24 mouse cellular contexts compared by ENCODE assay signal in genomic region chr2:34425573-34426223, GRCm38 (mm10). TPM values are rescaled to one million over a fixed set of nuclear protein-coding genes. Genes with fewer than 3 reads are reported as not detected.
A peak's percentile ranks its signal among the peaks of the same experiment; 100 is the strongest.
DNase-seq lines count a peak whose midpoint lies in the region; ATAC-seq and TF ChIP-seq lines count a peak whose summit lies in the region.
"Had no signal": no experiment of that assay in that cellular context is flagged by ENCODE, and none has a peak within 500 bp of the region (broad histone marks: within the 10 kb centered on the region; RNA-seq: fewer than 3 reads in every experiment).

No protein-coding gene starts in this region.

- H3K4me1 ChIP-seq in embryonic facial prominence, embryonic 14.5 days (ENCODE audit: control insufficient read depth, insufficient read depth, low read length): no peaks in the 10 kb centered on the region
- H3K4me1 ChIP-seq in embryonic facial prominence, embryonic 10.5 days: no peaks in the 10 kb centered on the region
- no peaks in the 10 kb centered on the region for H3K4me1 ChIP-seq in lung, postnatal 0 days (ENCODE audit: insufficient read depth, low read depth, low read length)
- 0 out of 2 replicates have a peak, but pooled peaks cover 5% of the 10 kb centered on the region for H3K4me1 ChIP-seq in neural tube, embryonic 15.5 days
- H3K4me1 ChIP-seq: heart, embryonic 10.5 days; intestine, embryonic 15.5 days; liver, embryonic 15.5 days; neural tube, embryonic 12.5 days had no signal

- H3K9ac ChIP-seq in embryonic facial prominence, embryonic 14.5 days (ENCODE audit: low read depth, low read length): no peak overlapping the region
- no peak overlapping the region for H3K9ac ChIP-seq in lung, postnatal 0 days (replicated peaks; ENCODE audit: low read depth)
- no peak overlapping the region for H3K9ac ChIP-seq in neural tube, embryonic 15.5 days (replicated peaks)
- H3K9ac ChIP-seq: embryonic facial prominence, embryonic 12.5 days; hindbrain, embryonic 14.5 days; intestine, embryonic 15.5 days; liver, embryonic 15.5 days; neural tube, embryonic 12.5 days had no signal

- no peaks in the 10 kb centered on the region for H3K27me3 ChIP-seq in embryonic facial prominence, embryonic 14.5 days (replicated peaks; ENCODE audit: control insufficient read depth, insufficient read depth, low read length)
- H3K27me3 ChIP-seq in embryonic facial prominence, embryonic 10.5 days (replicated peaks; ENCODE audit: low read depth, poor library complexity, severe bottlenecking): no peaks in the 10 kb centered on the region
- no peaks in the 10 kb centered on the region for H3K27me3 ChIP-seq in Patski
- H3K27me3 ChIP-seq in lung, postnatal 0 days (replicated peaks; ENCODE audit: insufficient read depth, low read length): no peaks in the 10 kb centered on the region
- no peaks in the 10 kb centered on the region for H3K27me3 ChIP-seq in neural tube, embryonic 15.5 days (replicated peaks)
- H3K27me3 ChIP-seq: embryonic facial prominence, embryonic 12.5 days; intestine, embryonic 15.5 days; liver, embryonic 15.5 days; megakaryocyte, embryonic 14.5 days; neural tube, embryonic 12.5 days had no signal

- TF ChIP-seq CTCF in Patski (IDR thresholded peaks at IDR 0.05): no peak
- no peak for TF ChIP-seq CTCF in lung, postnatal 0 days (IDR thresholded peaks at IDR 0.05)

- ATAC-seq in embryonic facial prominence, embryonic 14.5 days (ENCODE audit: low read depth): no peak
- ATAC-seq in Patski: peak; percentile 85
- no peak for ATAC-seq in lung, postnatal 0 days
- no peak for ATAC-seq in erythroid progenitor cell, adult 5-6 weeks (replicated peaks; ENCODE audit: low FRiP score, poor library complexity, severe bottlenecking)
- no peak for ATAC-seq in neural tube, embryonic 15.5 days (ENCODE audit: low FRiP score)
- ATAC-seq: CD4-positive, CD25-positive, alpha-beta regulatory T cell, adult 4 months; intestine, embryonic 15.5 days had no signal

- H3K36me3 ChIP-seq in embryonic facial prominence, embryonic 14.5 days (ENCODE audit: control insufficient read depth, insufficient read depth, low read length): 0 out of 2 replicates have a peak, but pooled peaks cover 6% of the 10 kb centered on the region
- peaks cover 3% of the 10 kb centered on the region; the same call in 1 of the 2 replicates for H3K36me3 ChIP-seq in embryonic facial prominence, embryonic 10.5 days (replicated peaks)
- H3K36me3 ChIP-seq in lung, postnatal 0 days (ENCODE audit: insufficient read depth, low read length): no peaks in the 10 kb centered on the region
- no peaks in the 10 kb centered on the region for H3K36me3 ChIP-seq in neural tube, embryonic 15.5 days
- H3K36me3 ChIP-seq: embryonic facial prominence, embryonic 12.5 days; forebrain, embryonic 10.5 days; liver, embryonic 15.5 days; neural tube, embryonic 12.5 days had no signal

- DNase-seq in embryonic facial prominence, embryonic 14.5 days (ENCODE audit: low spot score): peak; percentile 61
- DNase-seq in embryonic facial prominence, embryonic 10.5 days (ENCODE audit: low spot score): no peak
- peak; percentile 66 for DNase-seq in Patski (ENCODE audit: low read depth, low spot score)
- DNase-seq in kidney, postnatal 14 days: peak; percentile 21
- DNase-seq in lung, postnatal 0 days (ENCODE audit: low spot score): peak; percentile 49
- DNase-seq in retina, embryonic 14.5 days (ENCODE audit: low spot score): no peak
- DNase-seq: adrenal gland, postnatal 14 days; cerebellum, adult 18-20 months; gastrocnemius, postnatal 10 days; heart, postnatal 14 days; layer of hippocampus, adult 9-11 months; right cerebral cortex, postnatal 25 days had no signal

- H3K4me2 ChIP-seq in embryonic facial prominence, embryonic 14.5 days (ENCODE audit: low read depth, low read length): no peak overlapping the region
- no peak overlapping the region for H3K4me2 ChIP-seq in lung, postnatal 0 days (replicated peaks; ENCODE audit: low read depth, low read length)
- H3K4me2 ChIP-seq in neural tube, embryonic 15.5 days: no peak overlapping the region
- H3K4me2 ChIP-seq: embryonic facial prominence, embryonic 12.5 days; hindbrain, embryonic 14.5 days; intestine, embryonic 15.5 days; liver, embryonic 15.5 days; neural tube, embryonic 12.5 days had no signal

- in situ Hi-C loops in Patski (cut with MboI; ENCODE audit: low pct_unique_long_range_greater_than_20kb): no loop called here

- POLR2A ChIA-PET in Patski (lab: Charles Lee): interaction anchor here (0.6 kb wide), 2 partner anchors 16 to 53 kb away, joined by 3 to 6 read pairs; partner anchors contain the start of gene Pbx3

- TF ChIP-seq EP300 in lung, postnatal 0 days (IDR thresholded peaks at IDR 0.05): no peak

- CTCF ChIA-PET in Patski (lab: Charles Lee): interaction anchor here (2.2 kb wide), 1 partner anchor 16 kb away, joined by 7 read pairs; no protein-coding TSS in a partner anchor

- WGBS in embryonic facial prominence, embryonic 14.5 days: 74% methylated on average over 4 of the region's 4 CpGs
- 82% methylated on average over 4 of the region's 4 CpGs for WGBS in embryonic facial prominence, embryonic 10.5 days
- 49% methylated on average over 4 of the region's 4 CpGs for whole genome bisulfite sequencing in lung, postnatal 0 days
- 80% methylated on average over 4 of the region's 4 CpGs for WGBS in neural tube, embryonic 15.5 days

- H3K4me3 ChIP-seq in embryonic facial prominence, embryonic 14.5 days (ENCODE audit: low read depth, low read length): no peak overlapping the region
- H3K4me3 ChIP-seq in embryonic facial prominence, embryonic 10.5 days: no peak overlapping the region
- H3K4me3 ChIP-seq in lung, postnatal 0 days (ENCODE audit: low read depth, low read length): no peak overlapping the region
- no peak overlapping the region for H3K4me3 ChIP-seq in neural tube, embryonic 15.5 days (replicated peaks)
- H3K4me3 ChIP-seq: embryonic facial prominence, embryonic 12.5 days; forebrain, embryonic 10.5 days; heart, embryonic 10.5 days; intestine, embryonic 15.5 days; liver, embryonic 15.5 days; megakaryocyte, embryonic 14.5 days; neural tube, embryonic 12.5 days had no signal

- peak overlapping the region; percentile 40; the same call in 1 of the 2 replicates for H3K27ac ChIP-seq in embryonic facial prominence, embryonic 14.5 days (replicated peaks; ENCODE audit: low read depth, low read length)
- H3K27ac ChIP-seq in embryonic facial prominence, embryonic 10.5 days (replicated peaks): no peak overlapping the region
- H3K27ac ChIP-seq in lung, postnatal 0 days (ENCODE audit: low read length): no peak overlapping the region
- H3K27ac ChIP-seq in neural tube, embryonic 15.5 days (replicated peaks): no peak overlapping the region
- H3K27ac ChIP-seq: embryonic facial prominence, embryonic 12.5 days; forebrain, embryonic 10.5 days; heart, embryonic 10.5 days; hindbrain, embryonic 14.5 days; intestine, embryonic 15.5 days; liver, embryonic 15.5 days; neural tube, embryonic 12.5 days had no signal

- no peaks in the 10 kb centered on the region for H3K9me3 ChIP-seq in embryonic facial prominence, embryonic 14.5 days (ENCODE audit: control insufficient read depth, low read length)
- no peaks in the 10 kb centered on the region for H3K9me3 ChIP-seq in embryonic facial prominence, embryonic 10.5 days
- H3K9me3 ChIP-seq in lung, postnatal 0 days (ENCODE audit: low read length): no peaks in the 10 kb centered on the region
- H3K9me3 ChIP-seq in neural tube, embryonic 15.5 days (replicated peaks): no peaks in the 10 kb centered on the region
- H3K9me3 ChIP-seq: embryonic facial prominence, embryonic 12.5 days; forebrain, embryonic 10.5 days; G1E; heart, embryonic 10.5 days; intestine, embryonic 15.5 days; liver, embryonic 15.5 days; megakaryocyte, embryonic 14.5 days; neural tube, embryonic 12.5 days had no signal

RNA-seq across cellular contexts. Expression of gene Mapkap1, which starts 19.1 kb away (rescaled TPM):
- 88.0 and 93.5 TPM in 2 replicates for polyA plus RNA-seq in embryonic facial prominence, embryonic 14.5 days (2014; fragmentation: Nextera tagmentation; extraction: Ambion mirVana)
- 88.1 and 90.9 TPM in 2 replicates for polyA plus RNA-seq in embryonic facial prominence, embryonic 10.5 days (2016; fragmentation: Nextera tagmentation; extraction: Ambion mirVana)
- polyA plus RNA-seq in Patski (2021): 78.9 TPM
- polyA plus RNA-seq in lung, postnatal 0 days (2015; fragmentation: Nextera tagmentation; extraction: Ambion mirVana): 62.1 and 67.9 TPM in 2 replicates
- total RNA-seq in erythroid progenitor cell, adult 5-6 weeks (2015; ENCODE audit: low replicate concordance): 9.2 and 14.4 TPM in 2 replicates
- total RNA-seq in erythroid progenitor cell, adult 5-6 weeks (2017; ENCODE audit: low replicate concordance): 17.5 and 29.0 TPM in 2 replicates
- 87.4 and 94.3 TPM in 2 replicates for polyA plus RNA-seq in neural tube, embryonic 15.5 days (2015; fragmentation: Nextera tagmentation; extraction: Ambion mirVana)

RNA-seq across cellular contexts. Expression of gene Pbx3, which starts 52.8 kb away (rescaled TPM):
- polyA plus RNA-seq in embryonic facial prominence, embryonic 14.5 days (2014; fragmentation: Nextera tagmentation; extraction: Ambion mirVana): 27.1 and 28.3 TPM in 2 replicates
- 36.7 and 38.9 TPM in 2 replicates for polyA plus RNA-seq in embryonic facial prominence, embryonic 10.5 days (2016; fragmentation: Nextera tagmentation; extraction: Ambion mirVana)
- polyA plus RNA-seq in Patski (2021): 47.2 TPM
- polyA plus RNA-seq in lung, postnatal 0 days (2015; fragmentation: Nextera tagmentation; extraction: Ambion mirVana): 16.2 and 16.3 TPM in 2 replicates
- total RNA-seq in erythroid progenitor cell, adult 5-6 weeks (2015; ENCODE audit: low replicate concordance): 42.2 and 57.0 TPM in 2 replicates
- 56.0 and 59.2 TPM in 2 replicates for total RNA-seq in erythroid progenitor cell, adult 5-6 weeks (2017; ENCODE audit: low replicate concordance)
- polyA plus RNA-seq in neural tube, embryonic 15.5 days (2015; fragmentation: Nextera tagmentation; extraction: Ambion mirVana): 88.1 and 118 TPM in 2 replicates

Comparison
In these comparisons a context has a peak if more than half of its experiments do, and no peak if none do; other contexts are left out.
1. DNase-seq: peak in embryonic facial prominence, embryonic 14.5 days (single experiment), Patski (single experiment), kidney, postnatal 14 days (single experiment) and lung, postnatal 0 days (single experiment); none in embryonic facial prominence, embryonic 10.5 days (single experiment) and retina, embryonic 14.5 days (single experiment).